Mouse (Mus musculus) layer of hippocampus, adult 6 months (tissue): ENCODE results near the gene Mettl1. TPM values are rescaled to one million over a fixed set of nuclear protein-coding genes. Genes with fewer than 3 reads are reported as not detected.

Experiments
- long read RNA-seq, 2 experiments: library from polyadenylated mRNA; unstranded; transcript quantifications; one replicate each; pipeline ENCODE4 v2.0.0; 2019 to 2020
- microRNA-seq: library from miRNA; unstranded; fragments of <30 nt; microRNA quantifications from one replicate; pipeline ENCODE4 v1.2.0, GENCODE M21; 2020
- polyA plus RNA-seq: library from polyadenylated mRNA; unstranded; fragments of <200 nt; fragmentation: Nextera tagmentation; gene quantifications from 2 replicates; pipeline ENCODE4 v1.2.3, GENCODE M21; 2021

The Mettl1 gene
- polyA plus RNA-seq = 7.8 and 9.2 TPM in 2 replicates
- long read RNA-seq, experiment 1, transcript Mettl1-201 (6 exons, 1,791 nt) = major isoform, 10 of 14 reads
- long read RNA-seq, experiment 1, partial matches to known transcripts = 2 of 14 reads
- long read RNA-seq, experiment 1, other reads (novel, unspliced or antisense) = 2 of 14 reads
- long read RNA-seq, experiment 2, transcript Mettl1-201 (6 exons, 1,791 nt) = major isoform, 6 of 14 reads
- long read RNA-seq, experiment 2, partial matches to known transcripts = 0 of 14 reads
- long read RNA-seq, experiment 2, other reads (novel, unspliced or antisense) = 8 of 14 reads

DNA sequence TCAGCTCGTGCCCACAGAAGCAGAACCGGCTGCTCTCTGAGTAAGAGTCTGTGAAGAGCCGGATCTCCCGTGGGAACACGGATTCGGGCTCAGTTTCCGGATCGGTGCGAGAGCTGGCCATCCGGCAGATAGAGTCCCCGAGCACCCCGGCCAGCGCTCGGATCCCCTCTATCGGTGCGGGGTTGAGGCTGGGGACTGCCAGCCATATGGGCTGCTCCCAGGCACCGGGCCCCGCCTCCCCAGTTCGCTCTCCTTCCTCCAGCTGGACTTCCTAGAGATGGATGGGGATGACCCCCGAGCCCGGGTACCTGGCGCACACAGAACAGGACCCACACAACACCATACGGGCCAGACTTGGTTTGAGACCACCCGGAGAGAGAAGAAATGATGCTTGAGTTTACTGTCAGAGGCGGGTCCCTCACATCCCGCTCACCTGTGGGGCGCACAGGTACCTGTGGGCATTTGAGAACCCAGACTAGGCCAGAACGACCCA is at the start of gene Mettl1, which contains the start of gene Eef1akmt3:
Gene Mettl1, plus strand, starts transcription at position 141 of the 493 bp plus-strand sequence.
Gene Eef1akmt3, minus strand, starts transcription at position 240 of the 493 bp plus-strand sequence.

DNA sequence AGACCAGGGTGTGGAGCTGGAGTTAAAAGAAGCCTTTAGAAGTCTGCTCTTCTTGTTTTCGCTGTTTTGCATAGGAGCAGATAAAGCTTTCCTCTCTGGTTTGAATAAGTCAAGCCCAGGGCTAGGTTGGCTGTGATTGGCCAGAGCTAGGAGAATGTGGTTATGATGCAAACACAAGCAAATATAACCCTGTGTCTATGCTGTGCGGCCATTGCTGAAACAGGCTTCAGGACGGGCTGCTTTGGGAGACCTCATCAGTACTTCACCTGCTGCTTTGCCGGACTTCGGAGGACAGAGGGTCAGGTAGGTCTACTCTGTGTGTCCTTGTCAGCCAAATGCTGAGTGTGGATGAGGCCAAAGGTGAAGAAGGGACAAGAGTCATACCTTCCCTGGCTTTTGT is 40.7 kb upstream of the Mettl1 start, which contains the start of gene Avil:
Gene Avil, plus strand, starts transcription at position 181 of the 400 bp plus-strand sequence.

DNA sequence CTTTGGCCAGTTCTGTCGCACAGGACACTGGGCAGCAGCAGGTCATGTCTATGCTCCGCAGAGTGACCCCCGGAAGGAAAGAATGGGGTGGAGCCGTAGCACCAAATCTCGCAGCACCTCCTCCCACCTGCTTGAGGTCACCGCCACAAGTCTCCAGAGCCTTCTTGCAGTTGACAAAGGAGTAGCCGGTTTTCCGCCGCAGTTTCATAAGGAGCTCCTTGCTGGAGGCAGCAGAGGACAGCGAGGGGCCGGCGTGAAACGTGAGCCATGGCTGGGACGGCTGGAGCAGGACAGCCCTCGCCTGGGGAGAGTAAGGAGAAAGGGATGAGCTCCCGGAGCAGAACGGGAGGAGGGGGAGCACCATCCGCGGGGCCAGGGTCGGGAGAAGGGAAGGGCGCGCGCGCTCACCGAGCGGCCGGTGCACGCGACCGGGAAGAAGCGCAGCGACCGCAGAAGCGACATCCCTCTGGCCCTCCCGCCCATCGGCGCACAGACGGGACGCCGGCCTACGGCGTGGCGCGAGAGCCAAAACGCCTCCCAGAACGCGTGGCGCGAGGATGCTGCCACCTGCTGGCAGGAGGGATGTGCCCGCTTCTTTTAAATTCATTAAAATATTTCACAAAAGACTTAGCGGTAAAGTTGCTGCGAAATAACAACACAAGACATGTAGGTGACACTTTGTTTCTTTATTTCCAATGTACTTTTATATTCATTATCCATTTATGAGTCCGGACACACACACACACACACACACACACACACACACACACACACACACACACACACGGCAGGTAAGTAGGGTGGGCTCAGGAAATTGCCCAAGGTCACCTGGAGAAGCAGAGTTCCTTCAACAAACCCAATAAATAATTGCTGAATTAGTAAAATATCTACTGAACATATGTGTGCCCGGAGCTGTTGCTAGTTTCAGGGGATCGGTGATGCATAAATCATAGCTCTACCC is 10.6 kb upstream of the Mettl1 start, which contains the start of gene Tsfm:
Gene Tsfm, minus strand, starts transcription at position 505 of the 961 bp plus-strand sequence.

DNA sequence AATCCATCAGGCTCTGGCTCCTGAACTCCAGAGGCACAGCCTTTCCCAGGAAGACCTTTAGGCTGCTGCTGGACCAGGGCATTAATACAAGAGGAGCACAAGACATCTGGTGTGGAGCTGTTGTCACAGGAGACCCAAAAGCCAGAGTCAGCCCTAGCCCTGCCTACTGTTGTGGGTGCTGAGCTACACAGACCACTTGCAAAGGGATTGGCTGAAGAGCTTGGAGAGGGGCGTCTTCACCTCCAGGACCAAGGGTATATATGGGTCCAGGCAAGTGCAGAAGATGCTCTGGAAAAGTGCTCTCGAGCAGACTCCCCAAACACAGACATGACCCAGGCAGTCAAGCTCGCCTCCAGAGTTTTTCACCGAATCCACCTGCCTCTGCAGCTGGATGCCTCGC is 6.7 kb downstream of the Mettl1 start, which contains the start of gene Cyp27b1:
Gene Cyp27b1, plus strand, starts transcription at position 297 of the 400 bp plus-strand sequence.

DNA sequence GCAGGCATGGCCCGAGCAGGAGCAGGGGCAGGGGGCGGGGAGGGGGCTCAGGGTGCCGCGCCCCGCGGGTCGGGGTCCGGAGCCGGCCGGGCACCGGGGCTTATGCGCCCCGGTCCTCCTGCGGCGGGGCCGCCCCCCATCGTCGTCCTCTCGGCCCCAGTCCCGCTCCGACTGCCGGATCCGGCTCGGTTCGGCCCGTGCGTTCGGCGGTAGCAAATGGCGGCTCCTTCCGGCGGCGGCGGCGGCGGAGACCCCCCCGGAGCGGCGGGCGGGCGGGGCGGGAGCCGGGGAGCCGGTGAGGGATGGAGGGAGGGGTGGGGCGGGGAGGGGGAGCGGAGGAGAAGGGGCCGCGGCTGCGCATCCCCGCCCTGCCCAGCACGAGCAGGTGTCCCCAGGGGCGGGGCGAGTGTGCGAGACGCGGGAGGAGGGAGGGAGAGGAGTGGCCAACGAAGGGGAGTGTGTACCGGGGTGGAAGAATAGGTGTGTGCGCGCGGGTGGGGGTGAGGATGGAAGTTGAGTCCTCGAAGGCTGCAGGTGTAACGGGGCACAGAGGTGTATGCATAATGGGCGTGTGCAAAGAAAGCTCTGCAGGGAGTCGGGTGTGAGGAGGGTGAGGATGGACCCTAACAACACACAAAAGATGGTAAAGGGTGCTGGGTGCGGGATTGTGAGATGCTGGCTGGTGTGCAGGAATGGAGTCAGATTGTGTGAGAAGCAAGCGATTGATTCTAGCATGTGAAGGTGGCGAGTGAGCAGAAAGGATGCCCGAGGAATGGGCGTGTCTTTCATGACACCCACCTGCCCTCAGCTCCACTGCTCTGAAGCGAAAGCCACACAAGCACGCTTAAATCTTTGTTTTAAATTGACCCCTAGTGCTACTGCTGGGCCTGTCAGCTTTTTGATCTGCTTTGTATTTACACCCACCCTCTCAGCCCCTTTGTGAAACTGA is 19.0 kb downstream of the Mettl1 start, which contains the start of gene March9:
Gene March9, minus strand, starts transcription at position 217 of the 949 bp plus-strand sequence.

DNA sequence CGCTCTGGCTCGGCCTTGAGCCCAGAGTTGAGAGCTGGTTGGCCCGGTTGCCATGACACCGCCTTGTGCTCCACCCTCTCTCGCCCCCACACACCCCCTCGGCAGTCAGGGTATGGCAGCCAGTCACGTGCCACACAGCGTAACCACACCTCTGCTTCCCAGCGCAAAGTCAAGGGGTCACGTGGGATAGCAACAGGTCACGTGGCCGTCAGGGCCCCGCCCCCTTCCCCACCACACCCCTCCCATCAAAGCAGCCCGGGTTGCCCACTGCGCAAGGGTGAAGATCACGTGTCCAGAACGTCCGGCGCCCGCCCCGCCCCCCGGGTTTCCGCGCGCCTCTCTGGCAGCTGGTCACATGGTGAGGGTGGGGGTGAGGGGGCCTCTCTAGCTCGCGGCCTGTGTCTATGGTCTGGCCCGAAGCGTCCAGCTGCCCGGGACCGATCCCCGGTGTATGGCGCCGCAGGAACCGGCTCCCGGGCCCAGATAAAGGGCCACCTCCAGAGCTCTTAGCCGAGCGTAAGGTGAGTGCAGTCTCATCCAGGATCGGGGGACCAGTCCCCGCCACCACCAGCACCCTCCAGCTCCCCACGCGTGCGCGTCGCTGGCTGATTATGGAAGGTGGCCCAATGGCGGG is 22.1 kb downstream of the Mettl1 start, which contains the start of gene Cdk4:
Gene Cdk4, plus strand, starts transcription at position 296 of the 634 bp plus-strand sequence.

DNA sequence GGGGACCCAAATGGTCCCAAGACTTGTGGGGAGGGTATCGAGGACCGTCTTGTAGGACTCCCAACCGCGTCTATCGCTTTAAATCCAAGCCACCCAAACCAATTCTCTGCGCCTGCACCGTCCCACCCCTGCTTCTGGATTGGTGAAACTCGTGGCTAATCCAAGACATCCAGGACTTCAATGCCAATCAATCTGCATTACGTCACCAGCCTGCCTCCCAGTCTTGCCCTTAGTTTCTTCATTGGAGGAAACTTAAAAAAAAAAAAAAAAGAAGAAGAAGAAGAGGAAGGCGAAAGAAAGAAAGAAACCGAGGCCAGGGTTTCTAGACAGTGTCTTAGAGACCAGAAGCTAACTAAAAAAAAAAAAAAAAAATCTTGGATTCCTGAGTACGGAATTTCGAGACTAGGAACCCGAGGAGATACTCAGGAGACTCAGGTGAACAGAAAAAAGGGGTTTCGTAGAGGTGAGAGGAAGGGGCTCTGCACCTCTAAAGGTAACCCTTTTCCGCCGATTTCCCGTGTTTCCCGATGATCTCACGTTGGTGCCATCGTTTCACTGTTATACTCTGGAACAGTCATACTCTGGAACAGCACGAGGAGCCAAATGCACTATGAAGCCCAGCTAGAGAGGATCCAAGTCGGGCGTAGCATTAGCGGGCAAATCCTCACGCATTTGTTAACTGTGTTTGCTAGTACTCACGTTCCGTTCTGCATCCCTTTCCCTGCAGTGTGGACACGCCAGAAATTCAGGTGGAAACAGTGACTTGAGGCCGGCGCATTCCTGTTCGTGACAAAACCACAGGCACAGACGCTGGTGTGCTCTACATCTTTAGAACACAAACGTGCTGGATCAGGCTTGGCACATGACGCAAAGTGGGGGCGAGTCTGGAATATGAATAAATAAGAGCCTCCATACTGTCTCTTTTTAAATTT is 29.2 kb downstream of the Mettl1 start, which contains the start of gene Tspan31:
Gene Tspan31, minus strand, starts transcription at position 75 of the 932 bp plus-strand sequence.

DNA sequence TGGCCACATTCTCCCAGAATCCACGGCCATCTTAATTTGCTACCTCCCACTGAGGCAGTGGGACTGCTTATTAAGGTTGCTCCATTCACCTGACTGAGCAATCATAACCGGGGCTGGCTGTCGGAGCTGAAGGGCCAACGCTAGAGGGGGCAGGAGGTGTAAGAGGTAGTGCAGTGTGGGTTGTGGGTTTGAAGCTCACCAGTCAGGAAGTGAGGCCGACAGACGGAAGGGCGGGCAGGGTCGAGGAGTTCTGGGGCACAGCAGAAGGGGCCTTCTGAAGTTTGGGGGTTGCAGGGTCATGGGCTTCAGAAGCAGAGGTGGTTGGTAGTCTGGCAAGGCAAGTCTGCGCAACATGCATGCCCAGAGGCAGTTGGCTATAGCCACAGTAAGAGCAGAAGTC is 33.9 kb downstream of the Mettl1 start, which contains the start of gene Agap2:
Gene Agap2, plus strand, starts transcription at position 205 of the 400 bp plus-strand sequence.

Small RNA genes lying within 50 kb of the gene (microRNA-seq; reads per million reads assigned to microRNA genes)
- gene Mir26a-2 (61.2 reads per million, percentile 53 among the genes with 10 or more reads in this experiment), gene Mir546 (not detected)

Other genes with a start within 250 kb of the Mettl1 start
- 21.6 and 24.2 TPM in 2 replicates for gene Atp23, start 140.1 kb upstream of the Mettl1 start, polyA plus RNA-seq
- gene Ctdsp2, start 62.7 kb upstream of the Mettl1 start, polyA plus RNA-seq = 11.9 and 12.5 TPM in 2 replicates
- 0.04 and 0.10 TPM in 2 replicates for gene Avil, start 40.7 kb upstream of the Mettl1 start, polyA plus RNA-seq
- 53.7 and 58.3 TPM in 2 replicates for gene Tsfm, start 10.6 kb upstream of the Mettl1 start, polyA plus RNA-seq
- 0.08 and 0.13 TPM in 2 replicates for gene Eef1akmt3, start 99 bp downstream of the Mettl1 start, polyA plus RNA-seq
- gene Cyp27b1, start 6.8 kb downstream of the Mettl1 start, polyA plus RNA-seq = not detected in 2 replicates
- gene March9, start 18.8 kb downstream of the Mettl1 start, polyA plus RNA-seq = 1.5 and 1.8 TPM in 2 replicates
- 99.0 and 101 TPM in 2 replicates for gene Cdk4, start 22.1 kb downstream of the Mettl1 start, polyA plus RNA-seq
- gene Tspan31, start 28.9 kb downstream of the Mettl1 start, polyA plus RNA-seq = 50.4 and 58.3 TPM in 2 replicates
- gene Agap2, start 33.9 kb downstream of the Mettl1 start, polyA plus RNA-seq = 22.4 and 25.7 TPM in 2 replicates
- gene Os9, start 79.7 kb downstream of the Mettl1 start, polyA plus RNA-seq = 24.9 and 33.0 TPM in 2 replicates
- gene B4galnt1, start 123.8 kb downstream of the Mettl1 start, polyA plus RNA-seq = 86.3 and 104 TPM in 2 replicates
- gene Slc26a10, start 139.2 kb downstream of the Mettl1 start, polyA plus RNA-seq = 2.6 and 2.7 TPM in 2 replicates
- 33.4 and 33.7 TPM in 2 replicates for gene Arhgef25, start 148.7 kb downstream of the Mettl1 start, polyA plus RNA-seq
- gene Dtx3, start 154.3 kb downstream of the Mettl1 start, polyA plus RNA-seq = 6.5 and 8.7 TPM in 2 replicates
- 76.9 and 80.5 TPM in 2 replicates for gene Pip4k2c, start 170.2 kb downstream of the Mettl1 start, polyA plus RNA-seq
- 133 and 152 TPM in 2 replicates for gene Kif5a, start 221.9 kb downstream of the Mettl1 start, polyA plus RNA-seq
- 237 and 276 TPM in 2 replicates for gene Dctn2, start 225.0 kb downstream of the Mettl1 start, polyA plus RNA-seq
- 3.0 and 3.7 TPM in 2 replicates for gene Mbd6, start 247.6 kb downstream of the Mettl1 start, polyA plus RNA-seq